Mouse (Mus musculus) cerebellum, adult 11-12 months (tissue): ENCODE measurements around the gene Tsc22d1.
A peak's percentile ranks its signal among the peaks of the same experiment; 100 is the strongest.

ENCODE experiments used
- DNase-seq: peaks from one replicate; pipeline ENCODE4 v3.0.0; 2022

Tsc22d1 gene

GRCm38 (mm10) chr14:76448987-76449386 is 34.2 kb downstream of the Tsc22d1 start:
- no peak for DNase-seq

DNA sequence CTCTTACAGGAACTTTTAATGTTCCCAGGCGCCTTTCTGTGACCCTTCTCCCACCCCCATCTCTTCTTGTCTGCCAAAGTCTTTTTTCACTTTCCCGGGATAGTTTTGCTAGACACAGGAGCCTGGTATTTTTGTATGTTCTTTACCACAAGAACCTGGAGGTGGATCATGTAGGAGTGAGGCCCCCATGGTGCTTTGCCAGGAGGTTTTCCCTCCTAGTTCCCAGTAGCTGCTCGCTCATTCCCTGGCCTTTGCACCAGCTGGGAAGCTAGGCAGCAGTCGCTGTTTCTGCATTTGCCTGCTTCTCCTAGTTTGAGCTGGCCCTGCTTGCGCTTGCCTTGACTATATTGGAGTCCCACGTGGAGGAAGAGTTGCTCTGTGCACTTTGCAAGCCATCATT is 36.2 kb downstream of the Tsc22d1 start:
- DNase-seq: no peak

GRCm38 (mm10) chr14:76452751-76453360 is 38.1 kb downstream of the Tsc22d1 start:
- no peak for DNase-seq

DNA sequence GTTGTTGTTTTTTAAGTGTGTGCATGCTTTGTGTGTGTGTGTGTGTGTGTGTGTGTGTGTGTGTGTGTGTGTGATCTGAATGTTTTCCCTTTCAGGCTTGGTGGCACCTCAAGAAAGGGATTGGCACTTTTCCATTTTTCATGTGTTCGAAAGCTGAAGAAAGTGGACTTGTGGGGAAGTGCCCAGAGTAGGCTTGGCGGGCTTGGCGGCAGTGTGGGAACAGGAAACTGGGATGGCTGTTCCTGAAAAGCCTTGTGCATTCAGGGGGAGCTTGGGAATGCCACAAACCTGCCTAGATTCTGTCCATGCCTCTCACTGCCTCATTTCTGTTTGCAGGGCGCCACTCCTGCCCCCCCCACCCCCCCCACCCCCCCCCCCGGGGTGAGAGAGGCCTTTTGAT is 39.9 kb downstream of the Tsc22d1 start:
- no peak for DNase-seq

DNA sequence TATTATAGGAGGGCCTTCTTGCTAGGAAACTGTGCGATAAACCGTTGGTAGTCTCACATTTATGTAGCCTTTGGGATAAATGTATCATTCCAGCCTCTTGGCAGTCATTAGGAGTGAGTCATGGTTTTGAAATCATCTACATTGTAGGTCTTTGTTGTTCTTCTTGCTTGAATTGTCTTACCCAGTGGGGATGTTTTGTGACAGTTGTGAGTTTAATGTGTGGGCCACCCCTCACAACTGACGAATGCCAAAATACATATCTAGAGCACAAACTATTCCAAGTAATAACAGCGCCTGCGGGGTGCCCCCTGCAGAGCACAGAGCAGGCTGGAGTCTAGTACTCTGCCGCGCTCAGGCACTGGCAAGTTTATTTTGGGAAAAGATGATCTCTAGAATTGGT is 40.4 kb downstream of the Tsc22d1 start:
- no peak for DNase-seq

- DNase-seq: no peak
Observed at GRCm38 (mm10) chr14:76457696-76458095, 42.9 kb downstream of the Tsc22d1 start.

GRCm38 (mm10) chr14:76460181-76460580 is 45.4 kb downstream of the Tsc22d1 start:
- DNase-seq: no peak

- DNase-seq: no peak
Observed at GRCm38 (mm10) chr14:76461182-76461775, 46.5 kb downstream of the Tsc22d1 start.

DNA sequence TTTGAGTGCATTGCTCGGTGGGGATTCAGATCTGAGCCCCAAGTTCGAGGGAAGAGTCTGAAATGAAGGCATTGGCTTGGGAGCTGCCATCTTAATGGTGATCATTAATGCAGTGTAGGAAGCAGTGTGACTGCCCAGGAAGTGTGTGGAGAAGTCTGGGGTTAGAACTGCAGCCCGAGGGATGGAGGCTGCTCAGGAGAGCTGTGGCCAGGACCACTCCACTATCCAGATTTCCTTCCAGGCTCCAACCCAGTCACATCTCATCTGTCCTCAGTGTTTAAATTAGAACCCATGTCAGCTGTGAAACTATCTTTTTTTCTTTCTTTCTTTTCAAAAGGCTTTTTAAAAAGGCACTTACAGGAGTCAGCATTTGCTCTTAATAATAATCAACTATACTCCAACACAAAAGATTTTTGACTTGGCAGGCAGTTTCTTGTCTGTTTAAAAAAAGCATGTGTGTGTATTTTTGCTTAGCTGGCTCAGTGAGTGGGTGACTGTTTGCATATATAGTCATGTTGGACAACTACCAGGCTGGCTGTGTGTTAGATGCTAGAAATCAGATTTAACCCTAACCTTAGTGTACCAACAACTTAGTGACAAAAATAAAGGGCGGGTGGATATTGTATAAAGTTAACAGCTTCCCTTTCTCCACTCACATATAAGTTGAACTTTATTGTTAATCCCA is 48.8 kb downstream of the Tsc22d1 start:
- no peak for DNase-seq

- DNase-seq: no peak
Observed at GRCm38 (mm10) chr14:76464967-76465366, 50.2 kb downstream of the Tsc22d1 start.

- peak; percentile 59 for DNase-seq
Observed at GRCm38 (mm10) chr14:76466641-76467323, 52.0 kb downstream of the Tsc22d1 start.

DNA sequence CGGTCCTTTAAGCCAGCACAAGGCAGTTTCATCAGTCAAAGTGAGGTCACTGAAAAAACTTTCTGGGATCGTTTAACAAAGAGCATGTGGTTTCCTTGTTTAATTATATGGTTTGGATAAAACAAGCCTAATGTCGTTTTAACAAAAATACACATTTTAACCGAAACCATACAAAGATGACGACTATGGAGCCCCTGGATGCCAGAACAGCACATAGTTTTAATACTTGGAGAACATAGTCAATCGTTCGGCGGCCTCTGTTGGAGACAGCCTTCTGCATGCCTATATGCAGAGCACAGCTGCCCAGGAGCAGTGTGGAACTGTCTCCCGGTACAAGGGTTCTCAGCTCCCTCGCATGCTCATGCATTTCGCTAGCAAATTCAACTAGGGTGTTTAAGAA is 53.2 kb downstream of the Tsc22d1 start:
- no peak for DNase-seq

GRCm38 (mm10) chr14:76471301-76471700 is 56.5 kb downstream of the Tsc22d1 start:
- DNase-seq: no peak

- no peak for DNase-seq
Observed at GRCm38 (mm10) chr14:76472487-76472886, 57.7 kb downstream of the Tsc22d1 start.

DNA sequence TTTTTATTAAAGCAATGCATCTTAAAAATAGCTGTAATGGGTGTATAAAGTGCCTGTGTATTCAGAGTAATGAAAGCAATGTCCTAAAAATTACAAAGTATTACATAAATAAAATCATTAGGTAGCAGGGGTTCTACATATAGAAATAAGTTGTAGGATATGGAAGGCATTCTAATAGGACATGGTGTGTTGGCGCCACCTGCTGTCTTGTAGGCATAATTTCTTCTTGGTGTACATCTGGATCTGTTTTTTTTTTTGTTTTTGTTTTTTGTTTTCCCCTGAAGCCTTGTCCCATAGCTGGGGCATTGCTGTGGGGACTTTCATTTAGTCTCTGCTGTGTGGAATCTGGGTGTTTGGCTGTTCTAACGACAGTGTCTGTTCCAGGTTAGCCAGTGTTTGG is 58.6 kb downstream of the Tsc22d1 start:
- DNase-seq: no peak

DNA sequence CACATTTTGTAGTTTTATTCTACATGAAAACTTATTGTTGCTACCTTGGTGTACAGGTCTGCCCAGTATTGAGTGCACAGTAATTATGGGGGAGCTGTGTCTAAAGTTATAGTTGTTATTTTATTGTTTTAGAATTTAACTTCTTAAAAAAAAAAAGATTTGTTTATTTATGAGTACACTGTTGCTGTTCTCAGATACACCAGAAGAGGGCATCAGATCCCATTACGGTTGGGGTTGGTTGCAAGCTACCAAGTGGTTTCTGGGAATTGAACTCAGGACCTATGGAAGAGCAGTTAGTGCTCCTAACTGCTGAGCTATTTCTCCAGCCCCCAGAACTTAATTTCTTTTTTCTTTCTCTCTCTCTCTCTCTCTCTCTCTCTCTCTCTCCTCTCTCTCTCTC is 59.4 kb downstream of the Tsc22d1 start:
- DNase-seq: no peak

- no peak for DNase-seq
Observed at GRCm38 (mm10) chr14:76476770-76477169, 62.0 kb downstream of the Tsc22d1 start.

- no peak for DNase-seq
Observed at GRCm38 (mm10) chr14:76478076-76478475, 63.3 kb downstream of the Tsc22d1 start.

DNA sequence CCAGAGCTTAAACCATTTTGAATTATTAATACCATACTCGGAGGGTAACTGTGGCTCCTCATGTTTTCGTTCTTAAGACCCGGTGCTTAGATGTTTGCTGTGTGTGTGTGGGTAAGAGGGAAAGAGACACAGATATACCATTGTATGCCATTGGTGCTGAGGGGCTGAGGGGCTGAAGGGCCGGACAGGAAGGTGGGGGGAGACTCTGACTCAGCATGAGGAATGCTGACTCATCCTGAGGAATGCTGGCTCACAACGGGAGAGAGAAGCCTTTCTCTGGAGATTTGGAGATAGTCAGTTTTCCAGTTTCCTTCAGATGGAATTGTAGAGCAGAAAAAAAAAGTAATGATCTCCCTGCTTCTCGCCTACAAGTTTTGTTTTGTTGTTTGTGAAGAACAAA is 63.9 kb downstream of the Tsc22d1 start:
- DNase-seq: no peak

DNA sequence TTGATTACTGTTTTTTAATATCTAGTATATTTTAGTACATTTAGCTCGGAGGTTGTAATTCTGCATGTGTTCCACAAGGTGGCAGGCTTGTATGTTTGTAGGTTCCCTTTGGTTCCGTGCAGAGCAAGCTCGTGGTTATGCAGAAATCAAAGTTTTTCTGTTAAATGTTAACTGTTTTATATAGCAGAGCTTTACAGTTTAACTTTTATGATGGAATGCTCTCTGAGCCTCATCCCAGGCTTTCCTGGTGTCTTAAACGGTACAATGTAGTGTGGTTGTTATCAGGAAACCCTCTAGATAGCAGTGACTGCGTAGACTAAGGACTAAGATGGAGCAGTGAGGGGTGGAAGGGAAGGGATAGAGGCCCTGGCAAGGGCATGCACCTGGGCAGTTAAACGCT is 65.1 kb downstream of the Tsc22d1 start:
- no peak for DNase-seq

- no peak for DNase-seq
Observed at GRCm38 (mm10) chr14:76480507-76480906, 65.7 kb downstream of the Tsc22d1 start.

DNA sequence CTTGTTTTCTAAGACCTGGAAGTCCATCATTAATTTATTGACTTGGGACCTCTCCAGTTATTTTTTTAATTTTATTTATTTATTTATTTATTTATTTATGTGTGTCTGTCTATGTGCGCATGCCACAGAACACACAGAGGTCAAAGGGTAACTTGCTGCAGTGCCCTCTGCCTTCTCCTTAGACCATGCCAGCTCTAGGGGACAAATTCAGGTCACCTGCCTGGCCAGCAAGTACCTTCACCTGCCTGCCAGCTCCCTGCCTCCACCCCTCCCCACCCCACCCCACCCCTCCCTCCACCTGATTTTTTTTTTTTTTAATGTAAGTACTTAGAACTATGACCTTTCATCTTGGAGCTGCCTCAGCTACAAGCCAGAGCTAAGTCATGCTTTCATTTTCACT is 68.9 kb downstream of the Tsc22d1 start:
- DNase-seq: no peak

- DNase-seq: no peak
Observed at GRCm38 (mm10) chr14:76487609-76488008, 72.8 kb downstream of the Tsc22d1 start.
